Mouse (Mus musculus) olfactory bulb, adult 2 months (tissue): ENCODE results near the gene Wdhd1.

Experiments used
- CTCF ChIP-seq: fragments of 200-500 bp; IDR thresholded peaks from 2 replicates; pipeline ENCODE4 v1.5.1; 2012; ENCODE audit warnings: low read depth, mild to moderate bottlenecking, low read length, moderate library complexity; ENCODE audit not compliant: insufficient read depth
- POLR2A ChIP-seq: fragments of 200-500 bp; IDR thresholded peaks from 2 replicates; pipeline ENCODE4 v1.6.1; 2012; ENCODE audit warnings: mild to moderate bottlenecking, low read depth, low read length, moderate library complexity; ENCODE audit not compliant: insufficient read depth

DNA sequence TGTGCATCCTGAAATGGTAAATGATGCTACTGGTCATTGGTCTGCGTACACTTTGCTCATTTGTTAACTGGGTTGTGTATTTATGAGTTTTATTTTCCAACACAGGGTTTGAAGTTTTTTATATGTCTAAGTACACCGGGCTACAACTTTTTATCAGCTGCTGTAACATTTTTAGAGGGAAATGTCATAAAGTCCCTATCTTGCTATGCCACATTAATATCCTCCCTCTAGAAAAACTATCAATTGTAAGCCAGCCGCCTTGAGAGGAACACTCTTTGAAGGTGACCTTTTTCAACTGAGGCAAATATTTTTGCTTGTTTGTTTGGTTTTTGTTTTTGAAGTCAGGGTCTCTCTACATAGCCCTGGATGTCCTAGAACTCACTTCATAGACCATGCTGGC lies 42.6 kb downstream of the Wdhd1 start:
- TF ChIP-seq CTCF = no peak
- no peak for TF ChIP-seq POLR2A
